Mouse (Mus musculus) small intestine, adult 2 months (tissue): ENCODE results near the gene Sv2a. TPM values are rescaled to one million over a fixed set of nuclear protein-coding genes. Genes with fewer than 3 reads are reported as not detected.
A peak's percentile ranks its signal among the peaks of the same experiment; 100 is the strongest.
"Not testable (repeated sequence)": the region's sequence is repeated elsewhere in the genome, so short reads cannot be mapped to it uniquely, and the experiment has no call there.

Experiments
- H3K27ac ChIP-seq: fragments of 200-500 bp; 2 replicates; pipeline ENCODE4 v1.5.1; 2012; ENCODE audit warnings: low read depth, low read length, control low read depth, inconsistent platforms; ENCODE audit not compliant: insufficient read depth
- H3K27me3 ChIP-seq: fragments of 200-500 bp; 2 replicates; pipeline ENCODE4 v1.6.1; 2012; ENCODE audit warnings: mild to moderate bottlenecking, moderate library complexity, low read length, inconsistent platforms; ENCODE audit not compliant: control insufficient read depth, insufficient read depth
- H3K36me3 ChIP-seq: fragments of 200-500 bp; 2 replicates; pipeline ENCODE4 v1.6.1; 2012; ENCODE audit warnings: mild to moderate bottlenecking, low read length, control low read depth, inconsistent platforms; ENCODE audit not compliant: control insufficient read depth, insufficient read depth
- H3K4me1 ChIP-seq: fragments of 200-500 bp; 2 replicates; pipeline ENCODE4 v1.6.1; 2012; ENCODE audit warnings: low read length, inconsistent platforms, mixed read lengths; ENCODE audit not compliant: control insufficient read depth, insufficient read depth, insufficient read length
- H3K4me3 ChIP-seq: fragments of 200-500 bp; 2 replicates; pipeline ENCODE4 v1.5.1; 2012; ENCODE audit warnings: low read depth, mild to moderate bottlenecking, control low read depth, inconsistent platforms, low read length, moderate library complexity
- CTCF ChIP-seq: fragments of 200-500 bp; IDR thresholded peaks from 2 replicates; pipeline ENCODE4 v1.5.1; 2012; ENCODE audit warnings: low read depth, mild to moderate bottlenecking, control low read depth, inconsistent platforms, low read length, moderate library complexity, mixed read lengths; ENCODE audit not compliant: insufficient replicate concordance, insufficient read length; ENCODE audit errors: extremely low read depth
- POLR2A ChIP-seq: fragments of 200-500 bp; IDR thresholded peaks from 2 replicates; pipeline ENCODE4 v1.6.1; 2012; ENCODE audit warnings: low read depth, mild to moderate bottlenecking, control low read depth, inconsistent platforms, low read length, moderate library complexity
- WGBS: fragments of 180-500 bp; shearing (Covaris S2); methylation state at CpG from one replicate; pipeline ENCODE4 v1.1.7; 2018; 5-methylcytosine and 5-hydroxymethylcytosine counted together
- polyA plus RNA-seq: library from polyadenylated mRNA; depleted of rRNA; stranded (reverse); fragments of >200 nt; gene quantifications from 2 replicates; pipeline ENCODE4 v1.2.3, GENCODE M21; 2012

The Sv2a gene
- polyA plus RNA-seq, 1 experiment = 1.4 TPM

DNA sequence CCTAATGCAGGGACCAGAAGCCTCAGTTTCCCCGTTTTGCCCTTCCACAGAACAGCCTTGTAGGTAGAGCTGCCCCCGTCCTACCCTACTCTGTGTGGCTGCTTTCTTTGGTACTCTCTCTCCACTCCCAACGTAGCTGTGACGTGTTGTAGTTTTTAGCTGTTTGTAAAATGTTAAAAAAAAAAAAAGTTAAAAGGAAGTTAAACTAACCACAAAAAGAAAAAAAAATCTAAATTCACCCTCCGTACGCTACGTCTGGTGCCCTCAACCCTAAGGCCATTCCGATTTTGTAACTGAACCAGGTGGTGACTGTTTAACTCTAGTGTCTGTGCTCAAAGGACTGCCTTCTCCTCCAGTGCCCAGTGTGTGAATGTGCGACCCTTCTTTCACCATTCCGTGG lies 14.0 kb downstream of the Sv2a start:
- H3K27me3 ChIP-seq = no peaks in the 10 kb centered on the region
- H3K27ac ChIP-seq = no peak overlapping the region
- no peak overlapping the region for H3K4me3 ChIP-seq
- H3K36me3 ChIP-seq = no peaks in the 10 kb centered on the region
- 78% methylated on average over 10 of the region's 10 CpGs for WGBS
- H3K4me1 ChIP-seq = peaks cover 3% of the 10 kb centered on the region; the same call in 1 of the 2 replicates
- no peak for TF ChIP-seq POLR2A
- TF ChIP-seq CTCF = no peak

DNA sequence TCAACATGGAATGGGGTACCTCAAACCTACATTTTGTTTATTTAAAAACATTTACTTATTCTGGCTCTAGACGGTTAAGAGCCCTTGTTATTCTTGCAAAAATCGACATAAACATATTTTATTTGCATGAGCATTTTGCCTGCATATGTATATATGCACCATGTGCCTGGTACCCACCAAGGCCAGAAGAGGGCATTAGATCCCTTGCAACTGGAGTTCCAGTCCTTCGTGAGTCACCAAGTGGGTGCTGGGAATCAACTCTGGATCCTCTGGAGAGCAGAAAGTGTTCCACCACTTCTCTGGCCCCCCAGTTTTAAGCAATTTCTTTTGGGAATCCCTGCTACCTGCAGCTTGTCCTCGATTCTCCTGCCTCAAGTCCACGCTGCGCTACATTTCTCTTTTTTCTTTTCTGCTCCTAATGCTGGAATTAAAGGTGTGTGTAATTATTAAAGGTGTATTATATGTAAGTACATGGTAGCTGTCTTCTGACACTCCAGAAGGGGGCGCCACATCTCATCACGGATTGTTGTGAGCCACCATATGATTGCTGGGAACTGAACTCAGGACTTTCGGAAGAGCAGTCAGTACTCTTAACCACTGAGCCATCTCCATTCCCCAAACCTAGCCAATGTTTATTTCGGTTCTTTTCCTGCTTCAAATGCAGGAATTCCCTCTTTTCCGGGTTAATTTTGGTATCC lies 14.8 kb downstream of the Sv2a start:
- Histone ChIP-seq H3K4me3 (no peak overlapping the region), H3K27ac (no peak overlapping the region), H3K36me3 (no peaks in the 10 kb centered on the region), H3K27me3 (no peaks in the 10 kb centered on the region), H3K4me1 (peaks cover 3% of the 10 kb centered on the region; the same call in 1 of the 2 replicates)
- TF ChIP-seq POLR2A = no peak
- TF ChIP-seq CTCF = no peak
- WGBS = 91% methylated on average over 11 of the region's 11 CpGs

- H3K36me3 ChIP-seq = no peaks in the 10 kb centered on the region
- peaks cover 3% of the 10 kb centered on the region; the same call in 1 of the 2 replicates for H3K4me1 ChIP-seq
- TF ChIP-seq POLR2A (no peak), CTCF (no peak)
- H3K27me3 ChIP-seq = no peaks in the 10 kb centered on the region
- H3K27ac ChIP-seq = peak overlapping the region; percentile 89
- H3K4me3 ChIP-seq = peak overlapping the region; percentile 78
- 15% methylated on average over 27 of the region's 27 CpGs for WGBS
These were observed 15.6 kb downstream of the Sv2a start for GRCm38 (mm10) chr3:96196437-96197128.

DNA sequence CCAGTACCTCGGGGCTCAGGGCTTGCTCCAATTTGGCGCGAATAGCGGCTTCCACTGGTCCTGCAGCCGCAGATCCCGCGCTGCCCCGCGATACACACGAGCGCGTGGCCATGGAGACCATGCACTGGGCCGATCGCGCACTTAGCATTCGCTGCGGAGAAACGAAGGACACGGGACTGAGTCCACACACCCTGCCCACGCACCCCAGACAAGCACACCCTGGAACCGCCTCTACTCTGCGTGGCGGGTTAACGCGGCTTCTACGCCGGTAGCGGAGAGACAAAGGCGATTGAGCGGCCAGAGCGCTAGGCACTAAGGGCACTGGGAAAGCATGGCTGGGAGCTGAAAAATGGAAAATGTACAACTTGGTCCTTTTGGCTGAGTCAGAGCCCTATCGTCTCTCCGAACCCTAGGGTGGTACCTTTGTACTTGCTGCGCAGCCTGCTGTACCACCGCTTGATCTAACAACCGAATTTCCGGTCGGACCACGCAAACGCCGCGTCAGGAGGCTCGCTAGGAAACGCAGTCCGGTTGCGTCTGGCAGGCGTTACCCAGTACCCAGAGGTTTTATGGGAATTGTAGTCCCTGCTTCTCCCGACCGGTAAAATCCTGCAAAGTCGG lies 16.3 kb downstream of the Sv2a start:
- Histone ChIP-seq H3K4me3 (peak overlapping the region; percentile 78), H3K27ac (peak overlapping the region; percentile 89), H3K27me3 (no peaks in the 10 kb centered on the region), H3K4me1 (peaks cover 3% of the 10 kb centered on the region; the same call in 1 of the 2 replicates), H3K36me3 (no peaks in the 10 kb centered on the region)
- TF ChIP-seq CTCF (no peak), POLR2A (peak; percentile 83)
- WGBS = under 1% methylated on average over 50 of the region's 50 CpGs

DNA sequence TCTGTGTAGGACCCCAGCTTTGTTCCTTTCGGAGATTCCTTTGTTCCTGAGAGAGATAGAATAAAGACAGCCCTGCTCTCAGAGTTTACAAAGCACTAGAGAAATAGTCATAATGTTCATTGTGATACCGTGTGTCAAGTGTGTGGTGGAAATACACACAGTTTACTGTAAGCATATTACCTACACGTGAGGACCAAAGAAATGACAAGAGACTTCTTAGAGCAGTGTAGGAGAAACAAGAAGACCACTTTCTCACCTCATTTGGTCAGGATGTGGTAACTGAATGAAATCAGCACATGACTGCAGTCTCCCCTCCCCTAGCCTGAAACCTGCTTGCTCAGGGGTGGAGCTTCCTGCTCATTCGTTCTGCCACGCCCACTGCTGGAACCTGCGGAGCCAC lies 17.2 kb downstream of the Sv2a start:
- peak overlapping the region; percentile 49 for H3K4me3 ChIP-seq
- no peaks in the 10 kb centered on the region for H3K36me3 ChIP-seq
- under 1% methylated on average over 6 of the region's 6 CpGs for WGBS

GRCm38 (mm10) chr3:96198601-96199251 lies 17.8 kb downstream of the Sv2a start:
- H3K36me3 ChIP-seq, H3K4me3 ChIP-seq, H3K4me1 ChIP-seq, H3K27me3 ChIP-seq, H3K27ac ChIP-seq: not testable (repeated sequence)
- WGBS = 22% methylated on average over 8 of the region's 8 CpGs

More for the DNA sequence above, 17.2 kb downstream of the Sv2a start:
- TF ChIP-seq CTCF = no peak
- TF ChIP-seq POLR2A = no peak
- peak overlapping the region; percentile 21 for H3K27ac ChIP-seq
- H3K4me1 ChIP-seq = peaks cover 3% of the 10 kb centered on the region; the same call in 1 of the 2 replicates
- no peaks in the 10 kb centered on the region for H3K27me3 ChIP-seq

DNA sequence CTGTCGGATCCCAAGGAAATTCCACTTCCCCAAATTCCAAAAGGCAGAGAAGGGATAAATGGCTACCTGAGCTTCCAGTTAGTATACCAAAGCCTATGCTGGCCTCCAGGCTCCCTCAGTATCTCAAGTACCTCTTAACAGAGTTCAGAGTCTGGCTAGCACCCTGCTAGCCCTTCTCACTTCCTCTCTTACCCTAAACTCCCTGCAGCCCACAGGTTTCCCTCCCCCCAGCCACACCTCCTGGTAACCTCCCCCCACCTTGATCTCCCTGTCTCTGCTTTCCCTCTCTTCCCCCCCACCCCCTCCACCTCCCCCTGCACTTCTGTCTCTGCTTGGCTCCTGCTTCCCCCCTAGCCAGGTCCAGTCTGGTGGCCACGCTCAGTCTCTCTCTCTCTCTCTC lies 18.8 kb downstream of the Sv2a start:
- no peak overlapping the region for H3K27ac ChIP-seq
- TF ChIP-seq POLR2A (no peak), CTCF (no peak)
- H3K27me3 ChIP-seq = no peaks in the 10 kb centered on the region
- H3K4me3 ChIP-seq = no peak overlapping the region
- H3K36me3 ChIP-seq = no peaks in the 10 kb centered on the region
- peaks cover 3% of the 10 kb centered on the region; the same call in 1 of the 2 replicates for H3K4me1 ChIP-seq
- WGBS = 82% methylated on average over 2 of the region's 2 CpGs
